Mouse (Mus musculus): ENCODE data around the gene Amd1. TPM values are rescaled to one million over a fixed set of nuclear protein-coding genes. Genes with fewer than 3 reads are reported as not detected.

The Amd1 gene
- polyA plus RNA-seq, 1 experiment from 2014 or later = 43.0 TPM

DNA sequence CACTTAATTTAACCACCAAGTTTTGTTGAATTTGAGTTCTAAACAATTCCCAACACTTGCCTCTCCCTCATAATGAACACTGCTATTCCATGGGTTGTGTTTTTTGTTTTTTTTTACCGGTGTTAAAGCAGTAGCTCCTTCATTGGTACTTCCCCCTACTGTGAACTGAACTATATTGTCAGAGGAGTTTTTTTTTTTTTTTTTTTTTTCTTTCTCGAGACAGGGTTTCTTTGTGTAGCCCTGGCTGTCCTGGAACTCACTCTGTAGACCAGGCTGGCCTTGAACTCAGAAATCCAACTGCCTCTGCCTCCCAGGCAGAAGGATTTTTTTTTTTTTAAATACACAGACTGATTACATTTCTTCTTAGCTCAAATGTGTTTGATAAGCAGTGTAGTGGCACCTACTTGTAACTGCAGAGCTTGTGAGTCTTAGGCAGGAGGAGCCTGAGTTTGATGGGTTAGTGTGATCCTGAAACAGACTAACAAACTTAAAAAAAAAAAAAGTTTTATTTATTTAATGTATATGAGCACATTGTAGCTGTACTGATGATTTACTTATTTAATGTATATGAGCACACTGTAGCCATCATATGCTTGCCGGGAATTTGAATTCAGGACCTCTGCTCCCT lies 44.9 kb upstream of the Amd1 start:
- no peaks in the 10 kb centered on the region for H3K9me3 ChIP-seq (ENCODE audit: control insufficient read depth, low read length)
- peaks cover 0 to 16% of the 10 kb centered on the region in 2 experiments; a peak in 3 of 4 replicates for H3K4me1 ChIP-seq (ENCODE audit: control insufficient read depth in 2 of 2, insufficient read depth in 2 of 2, low read length in 2 of 2)
- no peaks in the 10 kb centered on the region for H3K27me3 ChIP-seq (ENCODE audit: control insufficient read depth, insufficient read depth, low read length)
- H3K9ac ChIP-seq (ENCODE audit: low read length) = no peak overlapping the region
- WGBS = 75% methylated on average over 3 of the region's 3 CpGs
- ATAC-seq (ENCODE audit: insufficient number of reproducible peaks, insufficient read depth, low FRiP score, low read depth) = no peak
- no peaks in the 10 kb centered on the region for H3K36me3 ChIP-seq (ENCODE audit: control insufficient read depth, insufficient read depth, low read length)
- H3K27ac ChIP-seq (replicated peaks in 1 of 2; ENCODE audit: control insufficient read depth in 1 of 2, insufficient read depth in 1 of 2, low read depth in 2 of 2, low read length in 2 of 2) = no peak overlapping the region
- no peak overlapping the region for H3K4me2 ChIP-seq (ENCODE audit: low read length)
- H3K4me3 ChIP-seq (ENCODE audit: control insufficient read depth in 1 of 2, insufficient read depth in 1 of 2, low read depth in 1 of 2, low read length in 2 of 2) = no peak overlapping the region

DNA sequence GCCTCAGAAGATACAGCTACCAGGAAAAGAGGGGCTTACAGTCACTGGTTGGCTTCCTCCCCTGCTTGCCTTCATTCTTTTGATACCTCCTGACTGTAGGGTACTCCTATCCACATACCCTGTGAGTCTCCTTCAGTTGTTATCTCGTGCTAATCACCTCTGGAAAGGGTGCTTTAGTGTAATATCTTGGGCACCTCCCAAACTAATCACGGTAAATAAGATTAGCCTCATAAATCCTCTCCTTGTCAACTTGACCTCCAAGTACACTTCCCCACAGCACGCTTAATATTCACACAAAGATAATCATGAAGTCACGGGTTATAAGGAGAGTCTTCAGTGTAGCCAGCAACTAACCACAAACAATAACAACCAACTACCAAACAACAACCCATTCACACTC lies 40.0 kb upstream of the Amd1 start:
- Histone ChIP-seq H3K4me3 (ENCODE audit: control insufficient read depth in 1 of 2, insufficient read depth in 1 of 2, low read depth in 1 of 2, low read length in 2 of 2) (no peak overlapping the region), H3K9ac (ENCODE audit: low read length) (no peak overlapping the region), H3K4me2 (ENCODE audit: low read length) (no peak overlapping the region), H3K27me3 (ENCODE audit: control insufficient read depth, insufficient read depth, low read length) (no peaks in the 10 kb centered on the region), H3K27ac (replicated peaks in 1 of 2; ENCODE audit: control insufficient read depth in 1 of 2, insufficient read depth in 1 of 2, low read depth in 2 of 2, low read length in 2 of 2) (no peak overlapping the region), H3K9me3 (ENCODE audit: control insufficient read depth, low read length) (no peaks in the 10 kb centered on the region), H3K4me1 (ENCODE audit: control insufficient read depth in 2 of 2, insufficient read depth in 2 of 2, low read length in 2 of 2) (no peaks in the 10 kb centered on the region), H3K36me3 (ENCODE audit: control insufficient read depth, insufficient read depth, low read length) (no peaks in the 10 kb centered on the region)
- WGBS = 47% methylated on average over 4 of the region's 4 CpGs
- ATAC-seq (ENCODE audit: insufficient number of reproducible peaks, insufficient read depth, low FRiP score, low read depth) = no peak

DNA sequence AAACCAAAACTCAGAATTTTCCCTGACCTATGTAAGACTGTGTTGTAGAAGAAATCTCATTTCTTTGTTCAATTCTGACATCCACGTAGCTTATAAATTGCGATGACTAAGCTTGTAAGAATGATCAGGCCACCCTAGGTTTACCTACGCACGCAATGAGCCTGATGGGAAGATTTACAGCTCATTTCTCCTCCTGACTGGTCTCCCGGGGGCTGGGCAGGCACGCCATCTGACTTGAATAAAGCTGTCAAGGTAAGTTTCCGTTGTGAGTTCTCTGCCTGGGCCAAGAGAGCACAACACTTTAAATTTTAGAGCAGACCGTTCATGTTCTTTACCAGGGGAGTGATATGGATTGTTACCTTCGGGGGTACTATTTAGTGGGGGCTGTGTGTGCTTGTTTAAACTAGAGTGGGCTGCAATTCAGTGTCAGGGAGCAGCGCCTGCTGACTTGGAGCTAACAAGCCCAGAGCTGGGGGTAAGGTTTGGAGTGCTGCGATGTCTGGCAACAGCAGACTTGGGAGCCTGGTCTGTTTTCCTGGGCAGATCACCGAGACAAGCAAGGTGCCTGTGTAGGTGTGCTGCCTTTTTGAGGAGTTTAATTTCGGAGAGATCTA lies 37.5 kb upstream of the Amd1 start, which contains the start of gene Cdk19:
TSS of gene Cdk19 (plus strand) at position 214 of the 614 bp plus-strand sequence.
- H3K9ac ChIP-seq (ENCODE audit: low read length) = no peak within 1 kb of the TSS
- no peak within 1 kb of the TSS for H3K4me3 ChIP-seq (ENCODE audit: control insufficient read depth in 1 of 2, insufficient read depth in 1 of 2, low read depth in 1 of 2, low read length in 2 of 2)
- ATAC-seq (ENCODE audit: insufficient number of reproducible peaks, insufficient read depth, low FRiP score, low read depth) = no peak
- no peaks in the 10 kb centered on the region for H3K4me1 ChIP-seq (ENCODE audit: control insufficient read depth in 2 of 2, insufficient read depth in 2 of 2, low read length in 2 of 2)
- H3K36me3 ChIP-seq (ENCODE audit: control insufficient read depth, insufficient read depth, low read length) = no peaks in the 10 kb centered on the region
- H3K27ac ChIP-seq (replicated peaks in 1 of 2; ENCODE audit: control insufficient read depth in 1 of 2, insufficient read depth in 1 of 2, low read depth in 2 of 2, low read length in 2 of 2) = no peak within 1 kb of the TSS
- no peaks in the 10 kb centered on the region for H3K9me3 ChIP-seq (ENCODE audit: control insufficient read depth, low read length)
- H3K27me3 ChIP-seq (ENCODE audit: control insufficient read depth, insufficient read depth, low read length) = no peaks in the 10 kb centered on the region
- WGBS = 46% methylated on average over 13 of the region's 13 CpGs
- no peak within 1 kb of the TSS for H3K4me2 ChIP-seq (ENCODE audit: low read length)

DNA sequence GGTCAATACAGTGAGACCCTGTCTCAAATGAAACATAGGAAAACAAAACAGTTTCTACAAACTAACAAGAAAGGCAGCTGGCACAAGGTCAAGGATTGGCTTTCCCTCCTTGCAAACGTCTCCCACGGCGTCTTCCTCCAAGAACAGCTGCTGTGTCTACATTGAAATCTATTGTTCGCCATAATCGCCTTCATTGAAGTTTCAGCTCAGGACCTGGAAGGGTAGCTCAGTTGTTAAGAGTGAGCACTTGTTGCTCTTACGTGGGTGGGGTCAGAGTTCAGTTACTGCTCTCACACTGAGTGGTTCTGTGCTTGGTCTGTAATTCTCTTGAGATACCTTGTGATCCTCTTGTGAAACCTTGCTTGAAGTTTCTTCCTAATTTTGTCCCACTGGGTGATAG lies 30.9 kb upstream of the Amd1 start:
- ATAC-seq (ENCODE audit: insufficient number of reproducible peaks, insufficient read depth, low FRiP score, low read depth) = no peak
- Histone ChIP-seq H3K4me3 (ENCODE audit: control insufficient read depth in 1 of 2, insufficient read depth in 1 of 2, low read depth in 1 of 2, low read length in 2 of 2) (no peak overlapping the region), H3K36me3 (ENCODE audit: control insufficient read depth, insufficient read depth, low read length) (no peaks in the 10 kb centered on the region), H3K4me1 (ENCODE audit: control insufficient read depth in 2 of 2, insufficient read depth in 2 of 2, low read length in 2 of 2) (peaks cover 4 to 6% of the 10 kb centered on the region in 2 experiments), H3K27me3 (ENCODE audit: control insufficient read depth, insufficient read depth, low read length) (no peaks in the 10 kb centered on the region), H3K9ac (ENCODE audit: low read length) (no peak overlapping the region), H3K9me3 (ENCODE audit: control insufficient read depth, low read length) (no peaks in the 10 kb centered on the region), H3K27ac (replicated peaks in 1 of 2; ENCODE audit: control insufficient read depth in 1 of 2, insufficient read depth in 1 of 2, low read depth in 2 of 2, low read length in 2 of 2) (no peak overlapping the region), H3K4me2 (ENCODE audit: low read length) (no peak overlapping the region)
- WGBS = 79% methylated on average over 6 of the region's 6 CpGs

DNA sequence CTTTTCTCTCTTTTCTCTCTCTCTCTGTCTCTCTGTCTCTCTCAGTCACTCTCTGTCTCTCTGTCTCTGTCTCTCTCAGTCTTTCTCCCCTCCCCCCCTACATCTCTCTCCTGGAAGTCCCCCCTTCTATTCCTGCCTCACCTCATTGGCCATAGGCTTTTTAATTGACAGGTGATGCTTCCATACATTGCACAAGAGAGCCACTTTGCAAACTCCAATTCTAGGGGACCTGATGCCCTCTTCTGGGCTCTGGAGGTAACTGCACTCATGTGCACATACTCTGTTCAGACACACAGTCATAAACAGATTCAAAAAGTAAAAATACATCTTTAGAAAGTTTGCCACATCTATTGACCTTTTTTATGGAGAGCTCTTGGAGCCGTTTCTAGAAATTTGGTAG lies 28.3 kb upstream of the Amd1 start:
- no peaks in the 10 kb centered on the region for H3K9me3 ChIP-seq (ENCODE audit: control insufficient read depth, low read length)
- no peak overlapping the region for H3K27ac ChIP-seq (replicated peaks in 1 of 2; ENCODE audit: control insufficient read depth in 1 of 2, insufficient read depth in 1 of 2, low read depth in 2 of 2, low read length in 2 of 2)
- WGBS = 72% methylated on average over 1 of the region's 1 CpGs
- peaks cover 6 to 9% of the 10 kb centered on the region in 2 experiments for H3K4me1 ChIP-seq (ENCODE audit: control insufficient read depth in 2 of 2, insufficient read depth in 2 of 2, low read length in 2 of 2)
- no peaks in the 10 kb centered on the region for H3K27me3 ChIP-seq (ENCODE audit: control insufficient read depth, insufficient read depth, low read length)
- no peak overlapping the region for H3K4me3 ChIP-seq (ENCODE audit: control insufficient read depth in 1 of 2, insufficient read depth in 1 of 2, low read depth in 1 of 2, low read length in 2 of 2)
- H3K4me2 ChIP-seq (ENCODE audit: low read length) = no peak overlapping the region
- ATAC-seq (ENCODE audit: insufficient number of reproducible peaks, insufficient read depth, low FRiP score, low read depth) = no peak
- no peaks in the 10 kb centered on the region for H3K36me3 ChIP-seq (ENCODE audit: control insufficient read depth, insufficient read depth, low read length)
- H3K9ac ChIP-seq (ENCODE audit: low read length) = no peak overlapping the region

DNA sequence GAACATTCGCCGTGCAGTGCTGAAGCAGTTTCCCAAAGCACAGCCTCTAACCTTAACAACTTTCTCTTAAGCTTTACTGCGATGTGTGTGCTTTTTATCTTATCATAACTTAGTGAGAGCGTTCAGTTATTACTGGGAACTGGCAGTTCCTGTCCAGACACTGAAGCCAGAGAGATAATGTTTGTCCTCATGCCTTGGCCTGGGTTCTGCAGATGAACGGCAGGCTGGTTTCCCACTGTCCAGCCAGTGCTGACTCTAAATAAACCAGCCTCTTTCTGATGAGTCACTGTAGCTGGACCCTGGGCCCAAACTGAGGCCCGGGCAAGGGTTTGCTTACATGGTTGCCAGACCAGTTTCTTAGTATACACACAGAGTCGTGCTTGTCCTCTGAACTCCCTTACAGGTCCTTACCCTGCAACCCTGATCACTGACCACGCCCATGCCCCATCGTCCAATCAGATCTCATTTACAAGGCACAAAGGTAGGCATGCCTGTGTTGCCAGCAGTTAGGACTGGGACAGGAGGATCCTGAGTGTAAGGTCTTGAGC lies 26.1 kb upstream of the Amd1 start:
- 25% methylated on average over 9 of the region's 9 CpGs for WGBS
- peak overlapping the region; percentile 18 for H3K4me2 ChIP-seq (ENCODE audit: low read length)

DNA sequence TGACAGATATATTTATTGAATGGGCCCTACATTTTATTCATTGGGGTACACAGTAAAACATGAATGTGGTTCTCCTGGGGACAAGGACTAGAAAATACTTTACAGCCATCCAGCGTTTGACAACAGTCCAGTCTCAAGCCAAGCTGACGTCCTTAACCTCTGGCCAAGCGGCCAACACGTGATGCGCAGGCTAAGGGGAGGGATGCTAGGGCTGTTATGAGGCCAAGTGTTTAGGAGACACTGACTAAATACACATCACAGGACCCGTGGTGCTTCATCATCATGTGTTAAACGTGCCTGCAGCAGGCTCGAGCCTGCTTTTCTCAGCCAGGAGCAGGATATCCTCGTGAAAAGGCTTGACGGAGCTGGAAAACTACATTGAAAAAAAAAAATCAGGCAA lies 18.3 kb upstream of the Amd1 start:
- Histone ChIP-seq H3K27me3 (ENCODE audit: control insufficient read depth, insufficient read depth, low read length) (no peaks in the 10 kb centered on the region), H3K9ac (ENCODE audit: low read length) (no peak overlapping the region), H3K4me3 (ENCODE audit: control insufficient read depth in 1 of 2, insufficient read depth in 1 of 2, low read depth in 1 of 2, low read length in 2 of 2) (no peak overlapping the region), H3K9me3 (ENCODE audit: control insufficient read depth, low read length) (no peaks in the 10 kb centered on the region), H3K36me3 (ENCODE audit: control insufficient read depth, insufficient read depth, low read length) (no peaks in the 10 kb centered on the region), H3K4me2 (ENCODE audit: low read length) (no peak overlapping the region), H3K4me1 (ENCODE audit: control insufficient read depth in 2 of 2, insufficient read depth in 2 of 2, low read length in 2 of 2) (no peaks in the 10 kb centered on the region), H3K27ac (replicated peaks in 1 of 2; ENCODE audit: control insufficient read depth in 1 of 2, insufficient read depth in 1 of 2, low read depth in 2 of 2, low read length in 2 of 2) (no peak overlapping the region)
- ATAC-seq (ENCODE audit: insufficient number of reproducible peaks, insufficient read depth, low FRiP score, low read depth) = no peak
- 90% methylated on average over 10 of the region's 10 CpGs for whole genome bisulfite sequencing

More for the DNA sequence above, 26.1 kb upstream of the Amd1 start:
- no peaks in the 10 kb centered on the region for H3K9me3 ChIP-seq (ENCODE audit: control insufficient read depth, low read length)
- H3K9ac ChIP-seq (ENCODE audit: low read length) = no peak overlapping the region
- no peak overlapping the region for H3K4me3 ChIP-seq (ENCODE audit: control insufficient read depth in 1 of 2, insufficient read depth in 1 of 2, low read depth in 1 of 2, low read length in 2 of 2)
- no peaks in the 10 kb centered on the region for H3K36me3 ChIP-seq (ENCODE audit: control insufficient read depth, insufficient read depth, low read length)
- H3K4me1 ChIP-seq (ENCODE audit: control insufficient read depth in 2 of 2, insufficient read depth in 2 of 2, low read length in 2 of 2) = peaks cover 6 to 9% of the 10 kb centered on the region in 2 experiments
- H3K27me3 ChIP-seq (ENCODE audit: control insufficient read depth, insufficient read depth, low read length) = no peaks in the 10 kb centered on the region
- peak overlapping the region; percentile 21 to 57; a peak in 2 of 4 replicates for H3K27ac ChIP-seq (replicated peaks in 1 of 2; ENCODE audit: control insufficient read depth in 1 of 2, insufficient read depth in 1 of 2, low read depth in 2 of 2, low read length in 2 of 2)
- no peak for ATAC-seq (ENCODE audit: insufficient number of reproducible peaks, insufficient read depth, low FRiP score, low read depth)
